Mouse (Mus musculus) left cerebral cortex, adult 2 months (tissue): ENCODE measurements around the gene Ugt1a6b. TPM values are rescaled to one million over a fixed set of nuclear protein-coding genes. Genes with fewer than 3 reads are reported as not detected.
A peak's percentile ranks its signal among the peaks of the same experiment; 100 is the strongest.
"Not testable (repeated sequence)": the region's sequence is repeated elsewhere in the genome, so short reads cannot be mapped to it uniquely, and the experiment has no call there.

Experiments
- DNase-seq, 2 experiments: peaks; one replicate each; pipeline ENCODE4 v3.0.0; 2021 to 2022; ENCODE audit warnings: low spot score in 2 of 2, mixed read lengths in 1 of 2; ENCODE audit errors: extremely low spot score in 1 of 2
- H3K27ac ChIP-seq: fragments of 200-600 bp; 2 replicates; pipeline ENCODE4 v1.8.1; 2022
- H3K4me3 ChIP-seq: fragments of 200-600 bp; 2 replicates; pipeline ENCODE4 v1.8.1; 2022
- CTCF ChIP-seq: fragments of 200-600 bp; IDR thresholded peaks from 2 replicates; pipeline ENCODE4 v1.8.1; 2022; ENCODE audit warnings: antibody characterized with exemption, mild to moderate bottlenecking, moderate library complexity
- intact Hi-C: fragments of 180-260 bp; cut with DNase I; formaldehyde crosslinking; loops from one replicate; pipeline ENCODE4 v1.15.1; 2025
- long read RNA-seq, 2 experiments: library from polyadenylated mRNA; stranded (forward); transcript quantifications; one replicate each; pipeline ENCODE4 v2.0.0; 2021; ENCODE audit warnings: borderline mapping rate in 2 of 2
- total RNA-seq, 2 experiments: library from RNA; stranded (reverse); gene quantifications; 2 replicates each; pipeline ENCODE4 v1.2.3; 2021

Ugt1a6b gene
- total RNA-seq: not detected
- long read RNA-seq, experiment 1: 0 reads
- long read RNA-seq, experiment 2: 0 reads

- DNase-seq, intact Hi-C loops, H3K4me3 ChIP-seq, H3K27ac ChIP-seq: not testable (repeated sequence)
These were observed at the start of gene Ugt1a6b for GRCm38 (mm10) chr1:88103019-88103418. Gene Ugt1a6b, plus strand, starts transcription at chr1:88103252.

- intact Hi-C loops: no loop called here
- TF ChIP-seq CTCF: no peak
- no peak for DNase-seq
These were observed 48.0 kb upstream of the Ugt1a6b start, which contains the start of gene Ugt1a10 for GRCm38 (mm10) chr1:88055088-88055487. Gene Ugt1a10, plus strand, starts transcription at chr1:88055388.

GRCm38 (mm10) chr1:88066472-88067102, 36.5 kb upstream of the Ugt1a6b start:
- intact Hi-C loops, DNase-seq, H3K4me3 ChIP-seq, H3K27ac ChIP-seq: not testable (repeated sequence)

More at GRCm38 (mm10) chr1:88055088-88055487, 48.0 kb upstream of the Ugt1a6b start, which contains the start of gene Ugt1a10:
- Histone ChIP-seq H3K27ac (no peak within 1 kb of the TSS), H3K4me3 (no peak within 1 kb of the TSS)

- intact Hi-C loops: no loop called here
- H3K27ac ChIP-seq: no peak within 1 kb of the TSS
- no peak for DNase-seq
- H3K4me3 ChIP-seq: no peak within 1 kb of the TSS
- TF ChIP-seq CTCF: no peak
These were observed 32.6 kb upstream of the Ugt1a6b start, which contains the start of gene Ugt1a9 for GRCm38 (mm10) chr1:88070495-88070894. Gene Ugt1a9, plus strand, starts transcription at chr1:88070800.

- intact Hi-C loops: no loop called here
- no peak overlapping the region for H3K27ac ChIP-seq
- no peak overlapping the region for H3K4me3 ChIP-seq
- DNase-seq: no peak
- TF ChIP-seq CTCF: no peak
These were observed 32.1 kb upstream of the Ugt1a6b start for GRCm38 (mm10) chr1:88070902-88071301.

GRCm38 (mm10) chr1:88074471-88074870, 28.6 kb upstream of the Ugt1a6b start:
- Histone ChIP-seq H3K27ac (no peak overlapping the region), H3K4me3 (no peak overlapping the region)
- no peak for TF ChIP-seq CTCF
- intact Hi-C loops: no loop called here
- DNase-seq: no peak

DNA sequence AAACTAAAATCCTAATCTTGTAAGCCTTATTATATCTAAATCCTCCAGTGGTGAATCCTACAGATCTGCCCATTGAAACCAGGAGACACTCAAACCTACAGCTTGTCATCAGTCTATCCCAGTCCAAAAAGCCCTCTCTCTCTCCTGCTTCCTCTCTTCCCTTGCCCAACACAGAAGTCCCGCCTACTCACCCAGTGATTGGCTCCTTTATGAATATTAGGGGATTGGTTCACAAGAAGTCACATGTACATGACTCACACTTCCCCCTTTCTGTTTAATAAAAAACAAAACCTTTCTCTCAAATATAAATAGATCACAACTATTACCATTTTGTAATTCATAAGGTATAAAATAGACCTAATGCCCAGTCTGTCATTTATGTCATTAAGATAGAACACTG, 25.9 kb upstream of the Ugt1a6b start:
- intact Hi-C loops: no loop called here
- DNase-seq: no peak
- TF ChIP-seq CTCF: no peak
- no peak overlapping the region for H3K4me3 ChIP-seq
- no peak overlapping the region for H3K27ac ChIP-seq

- no peak for TF ChIP-seq CTCF
- Histone ChIP-seq H3K4me3 (no peak overlapping the region), H3K27ac (no peak overlapping the region)
- intact Hi-C loops: no loop called here
- no peak for DNase-seq
These were observed 21.4 kb upstream of the Ugt1a6b start for GRCm38 (mm10) chr1:88081670-88082069.

GRCm38 (mm10) chr1:88086125-88086524, 16.9 kb upstream of the Ugt1a6b start:
- no peak for DNase-seq
- intact Hi-C loops: no loop called here
- Histone ChIP-seq H3K4me3 (no peak overlapping the region), H3K27ac (no peak overlapping the region)
- no peak for TF ChIP-seq CTCF

- no peak for DNase-seq
- TF ChIP-seq CTCF: no peak
- H3K27ac ChIP-seq: no peak within 1 kb of the TSS
- intact Hi-C loops: no loop called here
- no peak within 1 kb of the TSS for H3K4me3 ChIP-seq
These were observed 15.5 kb upstream of the Ugt1a6b start, which contains the start of gene Ugt1a8 for GRCm38 (mm10) chr1:88087513-88087912. Gene Ugt1a8, plus strand, starts transcription at chr1:88087813.

- intact Hi-C loops: no loop called here
- Histone ChIP-seq H3K27ac (no peak overlapping the region), H3K4me3 (no peak overlapping the region)
- DNase-seq: no peak
- no peak for TF ChIP-seq CTCF
These were observed 10.7 kb upstream of the Ugt1a6b start for GRCm38 (mm10) chr1:88092341-88092740.

GRCm38 (mm10) chr1:88094270-88094676, 8.8 kb upstream of the Ugt1a6b start:
- DNase-seq, H3K27ac ChIP-seq, H3K4me3 ChIP-seq, intact Hi-C loops: not testable (repeated sequence)
- TF ChIP-seq CTCF: peak; percentile 21

DNA sequence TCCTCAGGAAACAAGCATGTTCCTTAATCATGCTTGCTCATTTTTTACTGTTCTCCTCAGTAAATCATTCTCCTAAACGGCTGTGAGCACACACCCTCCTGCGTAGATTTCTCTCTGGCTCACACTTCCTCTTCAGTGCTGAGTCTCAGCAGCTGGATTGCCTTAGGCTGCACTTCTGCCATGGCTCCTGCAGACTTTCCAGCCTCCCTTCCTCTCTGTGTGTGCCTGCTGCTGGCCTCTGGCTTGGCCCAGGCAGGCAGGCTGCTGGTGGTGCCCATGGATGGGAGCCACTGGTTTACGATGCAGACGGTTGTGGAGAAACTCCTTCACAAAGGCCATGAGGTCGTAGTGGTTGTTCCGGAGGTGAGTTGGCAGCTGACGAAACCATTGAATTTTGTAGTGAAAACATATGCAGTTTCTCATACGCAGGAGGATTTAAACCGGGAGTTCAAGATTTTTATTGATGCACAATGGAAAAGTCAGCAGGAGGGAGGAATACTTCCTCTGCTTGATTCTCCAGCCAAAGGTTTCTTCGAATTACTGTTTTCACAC, 8.0 kb upstream of the Ugt1a6b start, which contains the start of gene Ugt1a7c:
TSS of gene Ugt1a7c (plus strand) at position 122 of the 552 bp plus-strand sequence.
- DNase-seq: no peak
- Histone ChIP-seq H3K27ac (no peak within 1 kb of the TSS), H3K4me3 (no peak within 1 kb of the TSS)
- no peak for TF ChIP-seq CTCF
- intact Hi-C loops: no loop called here

- H3K4me3 ChIP-seq, H3K27ac ChIP-seq, intact Hi-C loops, DNase-seq: not testable (repeated sequence)
These were observed 4.5 kb upstream of the Ugt1a6b start for GRCm38 (mm10) chr1:88098546-88098945.

GRCm38 (mm10) chr1:88099691-88100090, 3.4 kb upstream of the Ugt1a6b start:
- H3K4me3 ChIP-seq, DNase-seq, H3K27ac ChIP-seq, intact Hi-C loops: not testable (repeated sequence)

GRCm38 (mm10) chr1:88103697-88104468, 831 bp downstream of the Ugt1a6b start:
- H3K4me3 ChIP-seq, H3K27ac ChIP-seq, intact Hi-C loops, DNase-seq: not testable (repeated sequence)
